Mouse (Mus musculus) lung, postnatal 10 days (tissue): ENCODE results near the gene Pth1r.

Experiments used
- DNase-seq: peaks from one replicate; pipeline ENCODE4 v3.0.0; 2021

Pth1r gene

GRCm38 (mm10) chr9:110746961-110747360 is at the start of gene Pth1r:
Gene Pth1r, minus strand, starts transcription at chr9:110747145.
- no peak for DNase-seq

GRCm38 (mm10) chr9:110790462-110790861 is 43.5 kb upstream of the Pth1r start:
- DNase-seq, result peak; percentile 52

- no peak for DNase-seq
Measured at GRCm38 (mm10) chr9:110788169-110788568, 41.2 kb upstream of the Pth1r start.

- peak; percentile 27 for DNase-seq
Measured at GRCm38 (mm10) chr9:110783611-110784010, 36.7 kb upstream of the Pth1r start.

- DNase-seq, result peak; percentile 94
Measured at GRCm38 (mm10) chr9:110781731-110782130, 34.8 kb upstream of the Pth1r start.

GRCm38 (mm10) chr9:110781256-110781721 is 34.3 kb upstream of the Pth1r start:
- peak; percentile 96 for DNase-seq

GRCm38 (mm10) chr9:110779242-110779913 is 32.4 kb upstream of the Pth1r start:
- DNase-seq, result peak; percentile 50

GRCm38 (mm10) chr9:110778559-110778958 is 31.6 kb upstream of the Pth1r start:
- no peak for DNase-seq

GRCm38 (mm10) chr9:110778100-110778499 is 31.2 kb upstream of the Pth1r start:
- DNase-seq, result no peak

- DNase-seq, result peak; percentile 47
Measured at GRCm38 (mm10) chr9:110775269-110776022, 28.5 kb upstream of the Pth1r start.

GRCm38 (mm10) chr9:110774403-110775268 is 27.7 kb upstream of the Pth1r start:
- DNase-seq, result peak; percentile 71

- DNase-seq, result no peak
Measured at GRCm38 (mm10) chr9:110772336-110772735, 25.4 kb upstream of the Pth1r start.

GRCm38 (mm10) chr9:110763405-110763804 is 16.5 kb upstream of the Pth1r start:
- no peak for DNase-seq

GRCm38 (mm10) chr9:110762763-110763162 is 15.8 kb upstream of the Pth1r start:
- peak; percentile 69 for DNase-seq

- DNase-seq, result no peak
Measured at GRCm38 (mm10) chr9:110760886-110761285, 13.9 kb upstream of the Pth1r start.

- peak; percentile 81 for DNase-seq
Measured at GRCm38 (mm10) chr9:110759265-110759664, 12.3 kb upstream of the Pth1r start.

- peak; percentile 91 for DNase-seq
Measured at GRCm38 (mm10) chr9:110758605-110759004, 11.7 kb upstream of the Pth1r start.

GRCm38 (mm10) chr9:110757816-110758215 is 10.9 kb upstream of the Pth1r start:
- DNase-seq, result no peak

GRCm38 (mm10) chr9:110753773-110754172 is 6.8 kb upstream of the Pth1r start:
- DNase-seq, result no peak

- DNase-seq, result no peak
Measured at GRCm38 (mm10) chr9:110752917-110753435, 6.0 kb upstream of the Pth1r start.

- DNase-seq, result no peak
Measured at GRCm38 (mm10) chr9:110751412-110751811, 4.5 kb upstream of the Pth1r start.

- no peak for DNase-seq
Measured at GRCm38 (mm10) chr9:110750404-110751187, 3.7 kb upstream of the Pth1r start.
